In genomic region chr10:17011876-17012275, GRCm38 (mm10) we compare ENCODE assay signal across 24 mouse cellular contexts.
DNase-seq lines count a peak whose midpoint lies in the region; ATAC-seq and TF ChIP-seq lines count a peak whose summit lies in the region.
"Had no signal": no experiment of that assay in that cellular context is flagged by ENCODE, and none has a peak within 500 bp of the region (broad histone marks: within the 10 kb centered on the region; RNA-seq: fewer than 3 reads in every experiment).

No protein-coding gene starts in this region.

- no peak for ATAC-seq in heart, embryonic 12.5 days (ENCODE audit: insufficient number of reproducible peaks, low FRiP score)
- ATAC-seq in midbrain, embryonic 11.5 days (ENCODE audit: low FRiP score): no peak
- no peak for ATAC-seq in erythroid progenitor cell, adult 5-6 weeks (replicated peaks; ENCODE audit: low FRiP score, poor library complexity, severe bottlenecking)
- ATAC-seq: forebrain, embryonic 13.5 days; forebrain, postnatal 0 days; inflammation-experienced regulatory T-cells, adult 6 months; intestine, postnatal 0 days had no signal

- no peaks in the 10 kb centered on the region for H3K27me3 ChIP-seq in heart, embryonic 12.5 days (replicated peaks)
- H3K27me3 ChIP-seq in midbrain, embryonic 11.5 days (ENCODE audit: control insufficient read depth, insufficient read depth, low read length): no peaks in the 10 kb centered on the region
- no peaks in the 10 kb centered on the region for H3K27me3 ChIP-seq in midbrain, embryonic 10.5 days (ENCODE audit: low read depth, poor library complexity, severe bottlenecking)
- H3K27me3 ChIP-seq in myocyte (ENCODE audit: control insufficient read depth, insufficient read depth, insufficient read length): no peaks in the 10 kb centered on the region
- H3K27me3 ChIP-seq: embryonic facial prominence, embryonic 15.5 days; forebrain, embryonic 13.5 days; heart, embryonic 13.5 days; hindbrain, embryonic 15.5 days had no signal

- DNase-seq in heart, adult 18-20 months: peak; percentile 28 to 29
- DNase-seq in midbrain, embryonic 11.5 days (ENCODE audit: low spot score, missing footprints): peak; percentile 33
- no peak for DNase-seq in midbrain, embryonic 10.5 days (ENCODE audit: low spot score)
- peak; percentile 94 for DNase-seq in adipocyte (ENCODE audit: low spot score)
- DNase-seq in T-cell, adult 2 months (ENCODE audit: low spot score): no peak
- DNase-seq: adrenal gland, adult 8-10 months; cerebellum, adult 11 months; cerebellum, adult 8-10 months; cerebellum, postnatal 14 days; embryo, embryonic 11 days; forebrain, postnatal 0 days; gastrocnemius, adult 2 months; gastrocnemius, postnatal 25 days; heart, adult 2 months had no signal

- H3K27ac ChIP-seq in heart, embryonic 12.5 days (ENCODE audit: poor library complexity, severe bottlenecking): no peak overlapping the region
- no peak overlapping the region for H3K27ac ChIP-seq in midbrain, embryonic 11.5 days (ENCODE audit: low read depth, low read length)
- no peak overlapping the region for H3K27ac ChIP-seq in midbrain, embryonic 10.5 days (replicated peaks)
- H3K27ac ChIP-seq: embryonic facial prominence, embryonic 15.5 days; forebrain, embryonic 13.5 days; gastrocnemius, adult 2 months; heart, adult 2 months; heart, embryonic 13.5 days; hindbrain, embryonic 15.5 days had no signal

- no peaks in the 10 kb centered on the region for H3K36me3 ChIP-seq in heart, embryonic 12.5 days
- no peaks in the 10 kb centered on the region for H3K36me3 ChIP-seq in midbrain, embryonic 11.5 days (ENCODE audit: control insufficient read depth, insufficient read depth, low read length)
- H3K36me3 ChIP-seq in midbrain, embryonic 10.5 days: no peaks in the 10 kb centered on the region
- H3K36me3 ChIP-seq in myocyte (ENCODE audit: control insufficient read depth, insufficient read depth): no peaks in the 10 kb centered on the region
- H3K36me3 ChIP-seq: embryonic facial prominence, embryonic 15.5 days; G1E; heart, embryonic 13.5 days; hindbrain, embryonic 15.5 days had no signal

- H3K9ac ChIP-seq in heart, embryonic 12.5 days: no peak overlapping the region
- no peak overlapping the region for H3K9ac ChIP-seq in midbrain, embryonic 11.5 days (ENCODE audit: low read length)
- H3K9ac ChIP-seq: embryonic facial prominence, embryonic 15.5 days; forebrain, embryonic 13.5 days; forebrain, postnatal 0 days; heart, embryonic 13.5 days; hindbrain, embryonic 15.5 days had no signal

- H3K4me1 ChIP-seq in heart, embryonic 12.5 days (replicated peaks): no peaks in the 10 kb centered on the region
- no peaks in the 10 kb centered on the region for H3K4me1 ChIP-seq in midbrain, embryonic 11.5 days (ENCODE audit: control insufficient read depth, insufficient read depth, low read length)
- no peaks in the 10 kb centered on the region for H3K4me1 ChIP-seq in midbrain, embryonic 10.5 days
- H3K4me1 ChIP-seq: embryonic facial prominence, embryonic 15.5 days; forebrain, embryonic 13.5 days; hindbrain, embryonic 15.5 days had no signal

- H3K79me2 ChIP-seq in myocyte (ENCODE audit: control insufficient read depth, insufficient read depth): no peaks in the 10 kb centered on the region

- TF ChIP-seq POLR2A in myocyte (IDR thresholded peaks at IDR 0.05; ENCODE audit: insufficient read length, low read depth): no peak

- WGBS in heart, embryonic 12.5 days: 76% methylated on average over 2 of the region's 2 CpGs
- WGBS in midbrain, embryonic 11.5 days: 92% methylated on average over 2 of the region's 2 CpGs
- 90% methylated on average over 2 of the region's 2 CpGs for WGBS in midbrain, embryonic 10.5 days

- H3K4me2 ChIP-seq in heart, embryonic 12.5 days: no peak overlapping the region
- no peak overlapping the region for H3K4me2 ChIP-seq in midbrain, embryonic 11.5 days
- H3K4me2 ChIP-seq in myocyte (ENCODE audit: low read depth): peak overlapping the region; percentile 53
- H3K4me2 ChIP-seq: embryonic facial prominence, embryonic 15.5 days; forebrain, embryonic 13.5 days; heart, embryonic 13.5 days; hindbrain, embryonic 15.5 days had no signal

- no peaks in the 10 kb centered on the region for H3K9me3 ChIP-seq in heart, embryonic 12.5 days (replicated peaks)
- no peaks in the 10 kb centered on the region for H3K9me3 ChIP-seq in midbrain, embryonic 11.5 days (ENCODE audit: control insufficient read depth, low read length)
- no peaks in the 10 kb centered on the region for H3K9me3 ChIP-seq in midbrain, embryonic 10.5 days (replicated peaks)
- H3K9me3 ChIP-seq: embryonic facial prominence, embryonic 15.5 days; forebrain, embryonic 13.5 days; G1E; heart, embryonic 13.5 days; hindbrain, embryonic 15.5 days had no signal

- H3ac ChIP-seq in myocyte (ENCODE audit: control insufficient read depth, insufficient read length): no peak overlapping the region

- H3K4me3 ChIP-seq in heart, embryonic 12.5 days: no peak overlapping the region
- H3K4me3 ChIP-seq in midbrain, embryonic 11.5 days (ENCODE audit: low read depth, low read length): no peak overlapping the region
- no peak overlapping the region for H3K4me3 ChIP-seq in midbrain, embryonic 10.5 days
- no peak overlapping the region for H3K4me3 ChIP-seq in myocyte
- H3K4me3 ChIP-seq: embryonic facial prominence, embryonic 15.5 days; forebrain, embryonic 13.5 days; gastrocnemius, adult 2 months; heart, adult 2 months; heart, embryonic 13.5 days; hindbrain, embryonic 15.5 days had no signal

TF ChIP-seq in myocyte, 11 proteins besides CTCF, POLR2A, EP300 and RAD21:
- no peak for TF ChIP-seq SRF (IDR thresholded peaks at IDR 0.05; ENCODE audit: control insufficient read depth, insufficient read length, low read depth)
- TF ChIP-seq CEBPB (IDR thresholded peaks at IDR 0.05; ENCODE audit: insufficient read depth, poor library complexity, severe bottlenecking): no peak
- no peak for TF ChIP-seq MYOG (IDR thresholded peaks at IDR 0.05; ENCODE audit: control insufficient read depth in 1 of 3, insufficient read depth in 1 of 3, insufficient read length in 2 of 3, low read depth in 2 of 3)
- no peak for TF ChIP-seq E2F4 (IDR thresholded peaks at IDR 0.05; ENCODE audit: insufficient read depth)
- no peak for TF ChIP-seq MYOD1 (IDR thresholded peaks at IDR 0.05; ENCODE audit: control insufficient read depth in 1 of 3, insufficient read length in 2 of 3, low read depth in 2 of 3)
- TF ChIP-seq REST (IDR thresholded peaks at IDR 0.05; ENCODE audit: insufficient read depth, insufficient read length): no peak
- no peak for TF ChIP-seq TCF12 (IDR thresholded peaks at IDR 0.05; ENCODE audit: insufficient read depth, poor library complexity, severe bottlenecking)
- TF ChIP-seq TCF3 (IDR thresholded peaks at IDR 0.05; ENCODE audit: insufficient read length, low read depth): no peak
- TF ChIP-seq MAX (IDR thresholded peaks at IDR 0.05; ENCODE audit: low read depth): no peak
- no peak for TF ChIP-seq USF1 (IDR thresholded peaks at IDR 0.05; ENCODE audit: low read depth)
- TF ChIP-seq POLR2AphosphoS2 (IDR thresholded peaks at IDR 0.05; ENCODE audit: insufficient read length, low read depth): no peak

Comparison
In these comparisons a context has a peak if more than half of its experiments do, and no peak if none do; other contexts are left out.
1. DNase-seq: peak in heart, adult 18-20 months (2 of 2), midbrain, embryonic 11.5 days (single experiment) and adipocyte (single experiment); none in midbrain, embryonic 10.5 days (single experiment) and T-cell, adult 2 months (single experiment).